Mouse (Mus musculus): ENCODE data around the gene Grip1. TPM values are rescaled to one million over a fixed set of nuclear protein-coding genes. Genes with fewer than 3 reads are reported as not detected.

Grip1 gene
- polyA plus RNA-seq, 1 experiment from 2014 or later: 3.3 TPM

- H3K27ac ChIP-seq (ENCODE audit: low read length): no peak overlapping the region
- H3K36me3 ChIP-seq (ENCODE audit: insufficient read depth, low read length): no peaks in the 10 kb centered on the region
- WGBS: 84% methylated on average over 10 of the region's 10 CpGs
- no peaks in the 10 kb centered on the region for H3K9me3 ChIP-seq (ENCODE audit: low read length)
- no peak overlapping the region for H3K4me2 ChIP-seq (replicated peaks; ENCODE audit: low read depth, low read length)
- no peak overlapping the region for H3K4me3 ChIP-seq (ENCODE audit: low read length)
- H3K4me1 ChIP-seq (ENCODE audit: insufficient read depth, low read length): no peaks in the 10 kb centered on the region
- H3K9ac ChIP-seq (replicated peaks; ENCODE audit: low read length): no peak overlapping the region
- ATAC-seq (ENCODE audit: low FRiP score, low TSS enrichment): no peak
- H3K27me3 ChIP-seq (ENCODE audit: insufficient read depth, low read length): no peaks in the 10 kb centered on the region
These were observed 572.8 kb downstream of the Grip1 start for GRCm38 (mm10) chr10:120026437-120026836.

GRCm38 (mm10) chr10:120030901-120031300 is 577.3 kb downstream of the Grip1 start:
- H3K36me3 ChIP-seq (ENCODE audit: insufficient read depth, low read length): no peaks in the 10 kb centered on the region
- H3K4me1 ChIP-seq (ENCODE audit: insufficient read depth, low read length): no peaks in the 10 kb centered on the region
- 94% methylated on average over 6 of the region's 6 CpGs for WGBS
- no peak overlapping the region for H3K4me2 ChIP-seq (replicated peaks; ENCODE audit: low read depth, low read length)
- no peak overlapping the region for H3K9ac ChIP-seq (replicated peaks; ENCODE audit: low read length)
- no peak overlapping the region for H3K27ac ChIP-seq (ENCODE audit: low read length)
- no peaks in the 10 kb centered on the region for H3K27me3 ChIP-seq (ENCODE audit: insufficient read depth, low read length)
- H3K9me3 ChIP-seq (ENCODE audit: low read length): no peaks in the 10 kb centered on the region
- no peak overlapping the region for H3K4me3 ChIP-seq (ENCODE audit: low read length)
- ATAC-seq (ENCODE audit: low FRiP score, low TSS enrichment): no peak

- Histone ChIP-seq H3K4me1 (ENCODE audit: insufficient read depth, low read length) (no peaks in the 10 kb centered on the region), H3K4me3 (ENCODE audit: low read length) (no peak overlapping the region), H3K4me2 (replicated peaks; ENCODE audit: low read depth, low read length) (no peak overlapping the region), H3K27me3 (ENCODE audit: insufficient read depth, low read length) (no peaks in the 10 kb centered on the region), H3K36me3 (ENCODE audit: insufficient read depth, low read length) (no peaks in the 10 kb centered on the region), H3K9me3 (ENCODE audit: low read length) (no peaks in the 10 kb centered on the region), H3K27ac (ENCODE audit: low read length) (no peak overlapping the region), H3K9ac (replicated peaks; ENCODE audit: low read length) (no peak overlapping the region)
- 94% methylated on average over 8 of the region's 8 CpGs for WGBS
- no peak for ATAC-seq (ENCODE audit: low FRiP score, low TSS enrichment)
These were observed 577.7 kb downstream of the Grip1 start for GRCm38 (mm10) chr10:120031316-120031715.

GRCm38 (mm10) chr10:120033866-120034265 is 580.2 kb downstream of the Grip1 start:
- WGBS: 84% methylated on average over 9 of the region's 9 CpGs
- H3K9ac ChIP-seq (replicated peaks; ENCODE audit: low read length): no peak overlapping the region
- H3K9me3 ChIP-seq (ENCODE audit: low read length): no peaks in the 10 kb centered on the region
- H3K4me3 ChIP-seq (ENCODE audit: low read length): no peak overlapping the region
- no peak overlapping the region for H3K4me2 ChIP-seq (replicated peaks; ENCODE audit: low read depth, low read length)
- H3K27ac ChIP-seq (ENCODE audit: low read length): no peak overlapping the region
- ATAC-seq (ENCODE audit: low FRiP score, low TSS enrichment): no peak
- no peaks in the 10 kb centered on the region for H3K36me3 ChIP-seq (ENCODE audit: insufficient read depth, low read length)
- no peaks in the 10 kb centered on the region for H3K4me1 ChIP-seq (ENCODE audit: insufficient read depth, low read length)
- H3K27me3 ChIP-seq (ENCODE audit: insufficient read depth, low read length): no peaks in the 10 kb centered on the region

GRCm38 (mm10) chr10:120035211-120035733 is 581.6 kb downstream of the Grip1 start:
- Histone ChIP-seq H3K27me3 (ENCODE audit: insufficient read depth, low read length) (no peaks in the 10 kb centered on the region), H3K4me3 (ENCODE audit: low read length) (no peak overlapping the region), H3K4me1 (ENCODE audit: insufficient read depth, low read length) (no peaks in the 10 kb centered on the region), H3K4me2 (replicated peaks; ENCODE audit: low read depth, low read length) (no peak overlapping the region), H3K9me3 (ENCODE audit: low read length) (no peaks in the 10 kb centered on the region), H3K27ac (ENCODE audit: low read length) (no peak overlapping the region), H3K9ac (replicated peaks; ENCODE audit: low read length) (no peak overlapping the region), H3K36me3 (ENCODE audit: insufficient read depth, low read length) (no peaks in the 10 kb centered on the region)
- ATAC-seq (ENCODE audit: low FRiP score, low TSS enrichment): no peak
- 58% methylated on average over 15 of the region's 15 CpGs for WGBS

- 66% methylated on average over 6 of the region's 6 CpGs for WGBS
- no peaks in the 10 kb centered on the region for H3K27me3 ChIP-seq (ENCODE audit: insufficient read depth, low read length)
- H3K36me3 ChIP-seq (ENCODE audit: insufficient read depth, low read length): no peaks in the 10 kb centered on the region
- no peaks in the 10 kb centered on the region for H3K9me3 ChIP-seq (ENCODE audit: low read length)
- H3K27ac ChIP-seq (ENCODE audit: low read length): no peak overlapping the region
- H3K4me2 ChIP-seq (replicated peaks; ENCODE audit: low read depth, low read length): no peak overlapping the region
- no peaks in the 10 kb centered on the region for H3K4me1 ChIP-seq (ENCODE audit: insufficient read depth, low read length)
- no peak overlapping the region for H3K4me3 ChIP-seq (ENCODE audit: low read length)
- ATAC-seq (ENCODE audit: low FRiP score, low TSS enrichment): no peak
- no peak overlapping the region for H3K9ac ChIP-seq (replicated peaks; ENCODE audit: low read length)
These were observed 582.2 kb downstream of the Grip1 start for GRCm38 (mm10) chr10:120035824-120036223.

- H3K9me3 ChIP-seq (ENCODE audit: low read length): no peaks in the 10 kb centered on the region
- H3K36me3 ChIP-seq (ENCODE audit: insufficient read depth, low read length): no peaks in the 10 kb centered on the region
- H3K4me3 ChIP-seq (ENCODE audit: low read length): no peak overlapping the region
- H3K9ac ChIP-seq (replicated peaks; ENCODE audit: low read length): no peak overlapping the region
- H3K27ac ChIP-seq (ENCODE audit: low read length): no peak overlapping the region
- ATAC-seq (ENCODE audit: low FRiP score, low TSS enrichment): no peak
- no peak overlapping the region for H3K4me2 ChIP-seq (replicated peaks; ENCODE audit: low read depth, low read length)
- H3K27me3 ChIP-seq (ENCODE audit: insufficient read depth, low read length): no peaks in the 10 kb centered on the region
- H3K4me1 ChIP-seq (ENCODE audit: insufficient read depth, low read length): no peaks in the 10 kb centered on the region
- 92% methylated on average over 5 of the region's 5 CpGs for WGBS
These were observed 584.6 kb downstream of the Grip1 start for GRCm38 (mm10) chr10:120038194-120038593.

- WGBS: 88% methylated on average over 6 of the region's 6 CpGs
- H3K27me3 ChIP-seq (ENCODE audit: insufficient read depth, low read length): no peaks in the 10 kb centered on the region
- H3K4me3 ChIP-seq (ENCODE audit: low read length): no peak overlapping the region
- H3K9me3 ChIP-seq (ENCODE audit: low read length): no peaks in the 10 kb centered on the region
- no peaks in the 10 kb centered on the region for H3K36me3 ChIP-seq (ENCODE audit: insufficient read depth, low read length)
- ATAC-seq (ENCODE audit: low FRiP score, low TSS enrichment): no peak
- no peak overlapping the region for H3K9ac ChIP-seq (replicated peaks; ENCODE audit: low read length)
- no peak overlapping the region for H3K27ac ChIP-seq (ENCODE audit: low read length)
- H3K4me2 ChIP-seq (replicated peaks; ENCODE audit: low read depth, low read length): no peak overlapping the region
- H3K4me1 ChIP-seq (ENCODE audit: insufficient read depth, low read length): no peaks in the 10 kb centered on the region
These were observed 590.6 kb downstream of the Grip1 start for GRCm38 (mm10) chr10:120044237-120044636.

- Histone ChIP-seq H3K4me2 (replicated peaks; ENCODE audit: low read depth, low read length) (no peak overlapping the region), H3K9me3 (ENCODE audit: low read length) (no peaks in the 10 kb centered on the region), H3K36me3 (ENCODE audit: insufficient read depth, low read length) (no peaks in the 10 kb centered on the region), H3K27me3 (ENCODE audit: insufficient read depth, low read length) (no peaks in the 10 kb centered on the region), H3K4me1 (ENCODE audit: insufficient read depth, low read length) (no peaks in the 10 kb centered on the region), H3K9ac (replicated peaks; ENCODE audit: low read length) (no peak overlapping the region), H3K4me3 (ENCODE audit: low read length) (no peak overlapping the region), H3K27ac (ENCODE audit: low read length) (no peak overlapping the region)
- ATAC-seq (ENCODE audit: low FRiP score, low TSS enrichment): no peak
- WGBS: 89% methylated on average over 2 of the region's 2 CpGs
These were observed 591.1 kb downstream of the Grip1 start for GRCm38 (mm10) chr10:120044714-120045234.

GRCm38 (mm10) chr10:120060579-120061237 is 607.1 kb downstream of the Grip1 start:
- WGBS: 88% methylated on average over 10 of the region's 10 CpGs
- 0 out of 2 replicates have a peak, but pooled peaks cover 5% of the 10 kb centered on the region for H3K9me3 ChIP-seq (ENCODE audit: low read length)
- no peaks in the 10 kb centered on the region for H3K36me3 ChIP-seq (ENCODE audit: insufficient read depth, low read length)
- ATAC-seq (ENCODE audit: low FRiP score, low TSS enrichment): no peak
- H3K27me3 ChIP-seq (ENCODE audit: insufficient read depth, low read length): no peaks in the 10 kb centered on the region
- no peaks in the 10 kb centered on the region for H3K4me1 ChIP-seq (ENCODE audit: insufficient read depth, low read length)
- H3K4me2 ChIP-seq (replicated peaks; ENCODE audit: low read depth, low read length): no peak overlapping the region
- H3K9ac ChIP-seq (replicated peaks; ENCODE audit: low read length): no peak overlapping the region
- no peak overlapping the region for H3K4me3 ChIP-seq (ENCODE audit: low read length)
- H3K27ac ChIP-seq (ENCODE audit: low read length): no peak overlapping the region
